Comparison of ENCODE assay signal across 13 mouse cellular contexts in genomic region chr4:32439974-32440739, GRCm38 (mm10).
A peak's percentile ranks its signal among the peaks of the same experiment; 100 is the strongest.
DNase-seq lines count a peak whose midpoint lies in the region; ATAC-seq and TF ChIP-seq lines count a peak whose summit lies in the region.
"Had no signal": no experiment of that assay in that cellular context is flagged by ENCODE, and none has a peak within 500 bp of the region (broad histone marks: within the 10 kb centered on the region; RNA-seq: fewer than 3 reads in every experiment).

No protein-coding gene starts in this region.

- H3K4me2 ChIP-seq in forebrain, embryonic 12.5 days: no peak overlapping the region
- no peak overlapping the region for H3K4me2 ChIP-seq in forebrain, embryonic 11.5 days (ENCODE audit: low read depth, low read length, severe bottlenecking)
- no peak overlapping the region for H3K4me2 ChIP-seq in limb, embryonic 11.5 days (ENCODE audit: low read depth, severe bottlenecking)
- H3K4me2 ChIP-seq in midbrain, embryonic 13.5 days (replicated peaks): no peak overlapping the region
- H3K4me2 ChIP-seq: liver, embryonic 13.5 days; stomach, embryonic 15.5 days had no signal

- H3K4me1 ChIP-seq in forebrain, embryonic 12.5 days: peaks cover 6% of the 10 kb centered on the region; the same call in 1 of the 2 replicates
- H3K4me1 ChIP-seq in forebrain, embryonic 11.5 days (replicated peaks; ENCODE audit: control insufficient read depth, insufficient read depth, low read length): no peaks in the 10 kb centered on the region
- no peaks in the 10 kb centered on the region for H3K4me1 ChIP-seq in limb, embryonic 11.5 days (ENCODE audit: control insufficient read depth, insufficient read depth, low read length)
- 0 out of 2 replicates have a peak, but pooled peaks cover 6% of the 10 kb centered on the region for H3K4me1 ChIP-seq in limb, embryonic 10.5 days
- H3K4me1 ChIP-seq in midbrain, embryonic 13.5 days (replicated peaks): peaks cover 3% of the 10 kb centered on the region
- H3K4me1 ChIP-seq: liver, embryonic 13.5 days; stomach, embryonic 15.5 days had no signal

- ATAC-seq in forebrain, embryonic 12.5 days (ENCODE audit: low FRiP score): peak; percentile 45; the same call in 1 of the 2 replicates
- ATAC-seq in forebrain, embryonic 11.5 days (replicated peaks; ENCODE audit: low FRiP score): no peak
- ATAC-seq in limb, embryonic 11.5 days (ENCODE audit: insufficient number of reproducible peaks, low FRiP score, low TSS enrichment, low read depth): no peak
- peak; percentile 62; the same call in 1 of the 2 replicates for ATAC-seq in midbrain, embryonic 13.5 days

- TF ChIP-seq CTCF in gastrocnemius, adult 2 months (IDR thresholded peaks at IDR 0.05): no peak

- H3K4me3 ChIP-seq in forebrain, embryonic 12.5 days (replicated peaks): no peak overlapping the region
- no peak overlapping the region for H3K4me3 ChIP-seq in forebrain, embryonic 11.5 days (ENCODE audit: low read depth, low read length)
- no peak overlapping the region for H3K4me3 ChIP-seq in limb, embryonic 11.5 days (ENCODE audit: low read depth, low read length)
- no peak overlapping the region for H3K4me3 ChIP-seq in limb, embryonic 10.5 days
- H3K4me3 ChIP-seq in midbrain, embryonic 13.5 days (replicated peaks): no peak overlapping the region
- H3K4me3 ChIP-seq in gastrocnemius, adult 2 months: no peak overlapping the region
- H3K4me3 ChIP-seq: liver, embryonic 13.5 days; stomach, embryonic 15.5 days had no signal

- H3K27me3 ChIP-seq in forebrain, embryonic 12.5 days: no peaks in the 10 kb centered on the region
- no peaks in the 10 kb centered on the region for H3K27me3 ChIP-seq in forebrain, embryonic 11.5 days (ENCODE audit: control insufficient read depth, insufficient read depth, low read length)
- H3K27me3 ChIP-seq in limb, embryonic 11.5 days (ENCODE audit: control insufficient read depth, insufficient read depth, low read length): no peaks in the 10 kb centered on the region
- H3K27me3 ChIP-seq in limb, embryonic 10.5 days (ENCODE audit: low read depth, poor library complexity, severe bottlenecking): no peaks in the 10 kb centered on the region
- H3K27me3 ChIP-seq in midbrain, embryonic 13.5 days: no peaks in the 10 kb centered on the region
- H3K27me3 ChIP-seq: liver, embryonic 13.5 days; stomach, embryonic 15.5 days had no signal

- no peak for DNase-seq in forebrain, embryonic 11.5 days (ENCODE audit: low spot score)
- DNase-seq in limb, embryonic 11.5 days (ENCODE audit: low spot score): peak; percentile 15
- DNase-seq in limb, embryonic 10.5 days (ENCODE audit: low spot score): no peak
- peak; percentile 45 for DNase-seq in cerebellum, adult 9-11 months
- no peak for DNase-seq in gastrocnemius, adult 2 months
- DNase-seq in urinary bladder, postnatal 14 days (ENCODE audit: low spot score): no peak
- DNase-seq: adrenal gland, postnatal 25 days; gastrocnemius, postnatal 14 days; kidney, adult 11 months; liver, embryonic 13.5 days had no signal

- no peaks in the 10 kb centered on the region for H3K36me3 ChIP-seq in forebrain, embryonic 12.5 days (replicated peaks)
- H3K36me3 ChIP-seq in forebrain, embryonic 11.5 days (ENCODE audit: control insufficient read depth, insufficient read depth, low read length): no peaks in the 10 kb centered on the region
- no peaks in the 10 kb centered on the region for H3K36me3 ChIP-seq in limb, embryonic 11.5 days (ENCODE audit: control insufficient read depth, insufficient read depth, low read length)
- peaks cover 7% of the 10 kb centered on the region for H3K36me3 ChIP-seq in limb, embryonic 10.5 days
- no peaks in the 10 kb centered on the region for H3K36me3 ChIP-seq in midbrain, embryonic 13.5 days
- H3K36me3 ChIP-seq: liver, embryonic 13.5 days; stomach, embryonic 15.5 days had no signal

- H3K27ac ChIP-seq in forebrain, embryonic 12.5 days: no peak overlapping the region
- no peak overlapping the region for H3K27ac ChIP-seq in forebrain, embryonic 11.5 days (ENCODE audit: low read depth, low read length)
- H3K27ac ChIP-seq in limb, embryonic 11.5 days (replicated peaks; ENCODE audit: low read depth, low read length): no peak overlapping the region
- H3K27ac ChIP-seq in limb, embryonic 10.5 days: no peak overlapping the region
- H3K27ac ChIP-seq in midbrain, embryonic 13.5 days: no peak overlapping the region
- H3K27ac ChIP-seq in gastrocnemius, adult 2 months: no peak overlapping the region
- H3K27ac ChIP-seq: liver, embryonic 13.5 days; stomach, embryonic 15.5 days had no signal

- 89% methylated on average over 11 of the region's 11 CpGs for WGBS in forebrain, embryonic 12.5 days
- 90% methylated on average over 11 of the region's 11 CpGs for WGBS in forebrain, embryonic 11.5 days
- 90% methylated on average over 11 of the region's 11 CpGs for WGBS in limb, embryonic 11.5 days
- 95% methylated on average over 11 of the region's 11 CpGs for WGBS in limb, embryonic 10.5 days
- 89% methylated on average over 11 of the region's 11 CpGs for WGBS in midbrain, embryonic 13.5 days

- intact Hi-C loops in gastrocnemius, adult 2 months (cut with DNase I): no loop called here

- H3K9ac ChIP-seq in forebrain, embryonic 12.5 days: no peak overlapping the region
- no peak overlapping the region for H3K9ac ChIP-seq in forebrain, embryonic 11.5 days (ENCODE audit: low read length)
- no peak overlapping the region for H3K9ac ChIP-seq in limb, embryonic 11.5 days (ENCODE audit: low read length)
- no peak overlapping the region for H3K9ac ChIP-seq in midbrain, embryonic 13.5 days (replicated peaks)
- H3K9ac ChIP-seq: liver, embryonic 13.5 days; stomach, embryonic 15.5 days had no signal

- no peaks in the 10 kb centered on the region for H3K9me3 ChIP-seq in forebrain, embryonic 12.5 days
- H3K9me3 ChIP-seq in forebrain, embryonic 11.5 days (ENCODE audit: control insufficient read depth, low read length): no peaks in the 10 kb centered on the region
- no peaks in the 10 kb centered on the region for H3K9me3 ChIP-seq in limb, embryonic 11.5 days (ENCODE audit: control insufficient read depth, low read length)
- H3K9me3 ChIP-seq in limb, embryonic 10.5 days (replicated peaks): no peaks in the 10 kb centered on the region
- no peaks in the 10 kb centered on the region for H3K9me3 ChIP-seq in midbrain, embryonic 13.5 days
- H3K9me3 ChIP-seq: liver, embryonic 13.5 days; stomach, embryonic 15.5 days had no signal

Comparison
In these comparisons a context has a peak if more than half of its experiments do, and no peak if none do; other contexts are left out.
1. ATAC-seq: peak in forebrain, embryonic 12.5 days (single experiment) and midbrain, embryonic 13.5 days (single experiment); none in forebrain, embryonic 11.5 days (single experiment) and limb, embryonic 11.5 days (single experiment).
2. DNase-seq: peak in limb, embryonic 11.5 days (single experiment) and cerebellum, adult 9-11 months (single experiment); none in forebrain, embryonic 11.5 days (single experiment), limb, embryonic 10.5 days (single experiment), gastrocnemius, adult 2 months (single experiment) and urinary bladder, postnatal 14 days (single experiment).